Mouse (Mus musculus): ENCODE results near the gene Dffb. TPM values are rescaled to one million over a fixed set of nuclear protein-coding genes. Genes with fewer than 3 reads are reported as not detected.

Gene Dffb
- total RNA-seq (2021) = 10 to 100 TPM; 15.1 to 17.9 TPM
- long read RNA-seq, experiment 1, partial matches to known transcripts = 0 of 5 reads
- long read RNA-seq, experiment 1, other reads (novel, unspliced or antisense) = 5 of 5 reads
- long read RNA-seq, experiment 2, partial matches to known transcripts = 1 of 3 reads
- long read RNA-seq, experiment 2, other reads (novel, unspliced or antisense) = 1 of 3 reads

- intact Hi-C loops (cut with DNase I) = loop anchor here (1.0 kb wide), 2 partner anchors 17 to 37 kb away; partner anchors contain the start of genes A430005L14Rik and Lrrc47
- Histone ChIP-seq H3K4me3 (peak within 1 kb of the TSS; percentile 77), H3K27ac (peak within 1 kb of the TSS; percentile 95)
- no peak for TF ChIP-seq CTCF (IDR thresholded peaks at IDR 0.05)
- DNase-seq (ENCODE audit: extremely low spot score in 1 of 2, low spot score in 2 of 2) = peak; percentile 94
These were observed at the start of gene Dffb, which contains the start of gene Cep104 for GRCm38 (mm10) chr4:153974431-153975291. TSS of gene Dffb (minus strand) at chr4:153975126. TSS of gene Cep104 (plus strand) at chr4:153975194.

GRCm38 (mm10) chr4:154023754-154024601 lies 49.1 kb upstream of the Dffb start:
- DNase-seq (ENCODE audit: extremely low spot score in 1 of 2, low spot score in 2 of 2) = peak in 1 of 2 experiments; percentile 34
- TF ChIP-seq CTCF (IDR thresholded peaks at IDR 0.05) = no peak
- Histone ChIP-seq H3K4me3 (no peak overlapping the region), H3K27ac (peak overlapping the region; percentile 87)
- intact Hi-C loops (cut with DNase I) = loop anchor here (2.0 kb wide), 1 partner anchor 81 kb away; no protein-coding TSS in a partner anchor

- Histone ChIP-seq H3K4me3 (no peak overlapping the region), H3K27ac (peak overlapping the region; percentile 87)
- TF ChIP-seq CTCF (IDR thresholded peaks at IDR 0.05) = no peak
- intact Hi-C loops (cut with DNase I) = no loop called here
- no peak for DNase-seq (ENCODE audit: extremely low spot score in 1 of 2, low spot score in 2 of 2)
These were observed 47.9 kb upstream of the Dffb start for GRCm38 (mm10) chr4:154022844-154023243.

GRCm38 (mm10) chr4:154022407-154022806 lies 47.5 kb upstream of the Dffb start:
- DNase-seq (ENCODE audit: extremely low spot score in 1 of 2, low spot score in 2 of 2) = no peak
- Histone ChIP-seq H3K27ac (peak overlapping the region; percentile 87), H3K4me3 (no peak overlapping the region)
- TF ChIP-seq CTCF (IDR thresholded peaks at IDR 0.05) = no peak
- intact Hi-C loops (cut with DNase I) = no loop called here

- intact Hi-C loops (cut with DNase I) = no loop called here
- no peak for TF ChIP-seq CTCF (IDR thresholded peaks at IDR 0.05)
- Histone ChIP-seq H3K4me3 (no peak overlapping the region), H3K27ac (no peak overlapping the region)
- no peak for DNase-seq (ENCODE audit: extremely low spot score in 1 of 2, low spot score in 2 of 2)
These were observed 46.5 kb upstream of the Dffb start for GRCm38 (mm10) chr4:154021432-154021831.

- Histone ChIP-seq H3K4me3 (no peak overlapping the region), H3K27ac (no peak overlapping the region)
- peak in 1 of 2 experiments; percentile 38 for DNase-seq (ENCODE audit: extremely low spot score in 1 of 2, low spot score in 2 of 2)
- intact Hi-C loops (cut with DNase I) = no loop called here
- TF ChIP-seq CTCF (IDR thresholded peaks at IDR 0.05) = peak; percentile 66
These were observed 44.6 kb upstream of the Dffb start for GRCm38 (mm10) chr4:154019571-154019970.

GRCm38 (mm10) chr4:154015476-154015875 lies 40.5 kb upstream of the Dffb start:
- Histone ChIP-seq H3K4me3 (no peak overlapping the region), H3K27ac (no peak overlapping the region)
- no peak for TF ChIP-seq CTCF (IDR thresholded peaks at IDR 0.05)
- intact Hi-C loops (cut with DNase I) = no loop called here
- DNase-seq (ENCODE audit: extremely low spot score in 1 of 2, low spot score in 2 of 2) = no peak

- peak in 1 of 2 experiments; percentile 29 for DNase-seq (ENCODE audit: extremely low spot score in 1 of 2, low spot score in 2 of 2)
These were observed 37.4 kb upstream of the Dffb start for GRCm38 (mm10) chr4:154012132-154012882.

GRCm38 (mm10) chr4:154011646-154012089 lies 36.7 kb upstream of the Dffb start, which contains the start of gene Lrrc47:
TSS of gene Lrrc47 (plus strand) at chr4:154011731.
- intact Hi-C loops (cut with DNase I) = loop anchor here (1.0 to 5.0 kb wide), 2 partner anchors 36 to 146 kb away; partner anchors contain the start of genes Cep104 and Dffb
- peak within 1 kb of the TSS; percentile 92 for H3K27ac ChIP-seq
- no peak; the same call in 1 of the 2 replicates for TF ChIP-seq CTCF (IDR thresholded peaks at IDR 0.05)
- DNase-seq (ENCODE audit: extremely low spot score in 1 of 2, low spot score in 2 of 2) = peak; percentile 83 to 85
- H3K4me3 ChIP-seq = peak within 1 kb of the TSS; percentile 94

More at GRCm38 (mm10) chr4:154012132-154012882, 37.4 kb upstream of the Dffb start:
- intact Hi-C loops (cut with DNase I) = loop anchor here (5.0 kb wide), 1 partner anchor 145 kb away; no protein-coding TSS in a partner anchor
- TF ChIP-seq CTCF (IDR thresholded peaks at IDR 0.05) = no peak
- Histone ChIP-seq H3K4me3 (peak overlapping the region; percentile 94), H3K27ac (peak overlapping the region; percentile 92)

GRCm38 (mm10) chr4:154010907-154011645 lies 36.1 kb upstream of the Dffb start:
- no peak for DNase-seq (ENCODE audit: extremely low spot score in 1 of 2, low spot score in 2 of 2)
- Histone ChIP-seq H3K27ac (peak overlapping the region; percentile 92), H3K4me3 (peak overlapping the region; percentile 94)
- intact Hi-C loops (cut with DNase I) = loop anchor here (1.0 to 5.0 kb wide), 2 partner anchors 36 to 146 kb away; partner anchors contain the start of genes Cep104 and Dffb
- no peak for TF ChIP-seq CTCF (IDR thresholded peaks at IDR 0.05)
